Mouse (Mus musculus) midbrain, embryonic 11.5 days (tissue): ENCODE data around the gene Apon. TPM values are rescaled to one million over a fixed set of nuclear protein-coding genes. Genes with fewer than 3 reads are reported as not detected.

ENCODE experiments used
- ATAC-seq: fragments of 200-750 bp; cut with Nextera tagmentation; 2 replicates; pipeline ENCODE4 v1.8.0; 2017; ENCODE audit warnings: moderate TSS enrichment, moderate library complexity; ENCODE audit not compliant: low FRiP score
- DNase-seq: peaks from one replicate; pipeline ENCODE4 v3.0.0; 2015; ENCODE audit warnings: low spot score; ENCODE audit errors: missing footprints
- H3K27ac ChIP-seq: fragments of 300-500 bp; sonication (generic); 2 replicates; pipeline ENCODE4 v1.5.1; 2014; ENCODE audit warnings: low read depth, low read length
- H3K27me3 ChIP-seq: fragments of 300-500 bp; sonication (generic); 2 replicates; pipeline ENCODE4 v1.6.1; 2014; ENCODE audit warnings: mild to moderate bottlenecking, low read length, moderate library complexity, mixed read lengths; ENCODE audit not compliant: control insufficient read depth, insufficient read depth
- H3K36me3 ChIP-seq: fragments of 300-500 bp; sonication (generic); 2 replicates; pipeline ENCODE4 v1.6.1; 2014; ENCODE audit warnings: mild to moderate bottlenecking, low read length, moderate library complexity, mixed read lengths; ENCODE audit not compliant: control insufficient read depth, insufficient read depth
- H3K4me1 ChIP-seq: fragments of 300-500 bp; sonication (generic); 2 replicates; pipeline ENCODE4 v1.6.1; 2014; ENCODE audit warnings: low read length; ENCODE audit not compliant: control insufficient read depth, insufficient read depth
- H3K4me2 ChIP-seq: fragments of 300-500 bp; sonication (generic); 2 replicates; pipeline ENCODE4 v1.6.1; 2014; ENCODE audit warnings: mild to moderate bottlenecking, moderate library complexity
- H3K4me3 ChIP-seq: fragments of 300-500 bp; sonication (generic); 2 replicates; pipeline ENCODE4 v1.5.1; 2014; ENCODE audit warnings: low read depth, low read length
- H3K9ac ChIP-seq: fragments of 300-500 bp; sonication (generic); 2 replicates; pipeline ENCODE4 v1.6.1; 2014; ENCODE audit warnings: low read length
- H3K9me3 ChIP-seq: fragments of 300-500 bp; sonication (generic); 2 replicates; pipeline ENCODE4 v1.6.1; 2016; ENCODE audit warnings: low read length; ENCODE audit not compliant: control insufficient read depth
- WGBS: fragments of 180-500 bp; shearing (Covaris S2); extraction: QIAGEN DNeasy Blood & Tissue Kit; methylation state at CpG from one replicate; pipeline ENCODE4 v1.1.7; 2014; 5-methylcytosine and 5-hydroxymethylcytosine counted together
- polyA plus RNA-seq: library from polyadenylated mRNA; unstranded; fragments of >200 nt; fragmentation: Nextera tagmentation; extraction: Ambion mirVana; gene quantifications from 2 replicates; pipeline ENCODE4 v1.2.1, GENCODE M21; 2014

The Apon gene
- polyA plus RNA-seq, 1 experiment from 2014 or later: 0.22 TPM

DNA sequence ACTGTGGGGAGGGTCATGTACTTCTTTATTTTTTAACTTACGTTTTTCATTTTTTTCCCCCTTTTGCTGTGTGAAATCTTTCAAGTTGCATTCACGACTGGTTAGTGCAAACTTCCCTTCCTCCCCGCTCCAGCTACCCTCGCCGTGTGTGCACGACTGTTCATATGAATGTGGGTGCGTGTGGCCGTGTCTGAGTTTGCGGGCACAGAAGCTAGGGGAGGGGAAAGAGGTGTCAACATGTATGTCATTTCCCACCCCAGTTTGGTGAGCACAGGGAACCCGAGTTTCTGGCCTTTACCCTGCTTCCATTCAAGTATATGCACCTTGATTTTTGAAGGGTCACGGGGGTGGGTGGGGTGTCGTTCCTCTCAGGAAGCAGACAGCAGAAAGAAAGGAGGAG lies 23.3 kb upstream of the Apon start:
- Histone ChIP-seq H3K27ac (no peak overlapping the region), H3K36me3 (no peaks in the 10 kb centered on the region), H3K4me3 (no peak overlapping the region), H3K27me3 (no peaks in the 10 kb centered on the region), H3K4me1 (peaks cover 11% of the 10 kb centered on the region), H3K4me2 (no peak overlapping the region), H3K9me3 (no peaks in the 10 kb centered on the region), H3K9ac (0 out of 2 replicates have a peak overlapping the region, but pooled peaks have one; percentile 1)
- DNase-seq (no peak), ATAC-seq (no peak)
- WGBS: 83% methylated on average over 12 of the region's 12 CpGs

DNA sequence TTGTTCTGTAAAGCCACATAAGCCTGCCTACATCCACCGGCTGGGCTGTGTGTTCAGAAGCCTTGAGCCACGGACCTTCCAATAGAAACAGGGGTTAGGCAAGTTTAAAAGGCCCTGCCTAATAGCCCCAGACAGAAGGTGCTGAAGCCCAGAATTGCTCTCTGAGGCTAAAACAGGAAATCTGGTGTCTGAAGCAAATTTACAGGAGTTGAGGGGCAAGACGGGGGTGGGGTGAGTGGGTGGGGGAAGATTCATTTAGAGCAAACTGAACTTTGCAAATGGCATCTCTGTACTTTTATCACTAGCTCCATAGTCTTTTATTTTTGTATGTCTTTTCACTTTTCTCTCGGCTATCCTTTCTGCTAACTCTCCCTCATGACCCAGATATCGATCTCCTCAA lies 22.8 kb upstream of the Apon start:
- peak overlapping the region; percentile 43 for H3K4me2 ChIP-seq
- DNase-seq (no peak), ATAC-seq (no peak)
- H3K4me3 ChIP-seq: peak overlapping the region; percentile 53
- H3K27ac ChIP-seq: peak overlapping the region; percentile 84; the same call in 1 of the 2 replicates
- peak overlapping the region; percentile 72 for H3K9ac ChIP-seq
- no peaks in the 10 kb centered on the region for H3K9me3 ChIP-seq
- no peaks in the 10 kb centered on the region for H3K36me3 ChIP-seq
- no peaks in the 10 kb centered on the region for H3K27me3 ChIP-seq
- WGBS: 23% methylated on average over 5 of the region's 5 CpGs
- H3K4me1 ChIP-seq: peaks cover 8% of the 10 kb centered on the region

DNA sequence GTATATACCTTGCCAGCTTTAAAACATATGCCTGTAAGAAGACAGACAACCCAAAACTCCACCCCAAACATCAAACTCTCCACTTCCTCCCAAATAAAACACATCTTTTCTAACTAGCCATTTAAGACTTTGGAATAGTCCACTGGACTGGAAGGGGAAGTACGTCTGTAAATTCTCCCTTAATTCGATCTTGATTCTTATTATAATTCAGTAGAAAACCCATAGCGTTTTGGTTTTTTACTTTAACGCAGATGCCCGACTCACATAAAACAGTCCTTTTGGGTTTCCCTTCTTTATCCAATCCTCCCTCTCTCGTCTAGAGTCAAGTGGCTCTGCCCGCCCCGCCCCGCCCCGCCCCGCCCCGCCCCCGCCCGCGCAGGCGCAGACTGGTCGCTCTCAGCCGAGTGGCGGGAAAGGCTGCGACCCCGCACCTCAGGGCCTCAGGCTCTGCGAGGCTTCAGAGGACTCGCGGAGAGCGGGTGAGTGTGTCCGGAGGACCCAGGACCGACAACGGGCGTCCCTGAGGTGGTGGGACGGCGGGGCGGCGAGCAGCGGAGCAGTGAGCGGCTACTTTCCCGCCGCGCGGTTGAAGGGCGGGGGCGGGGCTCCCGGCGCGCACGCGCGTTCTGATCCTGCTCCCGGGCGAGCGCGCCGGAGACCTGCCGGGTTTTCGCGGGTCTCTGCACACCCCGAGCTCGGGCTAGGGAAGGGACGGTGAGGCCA lies 22.0 kb upstream of the Apon start, which contains the start of gene Timeless:
Gene Timeless (plus strand): TSS at position 369 of the 723 bp plus-strand sequence.
- Histone ChIP-seq H3K36me3 (no peaks in the 10 kb centered on the region), H3K9me3 (no peaks in the 10 kb centered on the region), H3K27me3 (no peaks in the 10 kb centered on the region), H3K4me2 (peak within 1 kb of the TSS; percentile 43), H3K27ac (peak within 1 kb of the TSS; percentile 84), H3K9ac (peak within 1 kb of the TSS; percentile 72), H3K4me3 (peak within 1 kb of the TSS; percentile 53), H3K4me1 (peaks cover 8% of the 10 kb centered on the region)
- ATAC-seq (peak; percentile 92), DNase-seq (peak; percentile 99)
- WGBS: under 1% methylated on average over 57 of the region's 58 CpGs

DNA sequence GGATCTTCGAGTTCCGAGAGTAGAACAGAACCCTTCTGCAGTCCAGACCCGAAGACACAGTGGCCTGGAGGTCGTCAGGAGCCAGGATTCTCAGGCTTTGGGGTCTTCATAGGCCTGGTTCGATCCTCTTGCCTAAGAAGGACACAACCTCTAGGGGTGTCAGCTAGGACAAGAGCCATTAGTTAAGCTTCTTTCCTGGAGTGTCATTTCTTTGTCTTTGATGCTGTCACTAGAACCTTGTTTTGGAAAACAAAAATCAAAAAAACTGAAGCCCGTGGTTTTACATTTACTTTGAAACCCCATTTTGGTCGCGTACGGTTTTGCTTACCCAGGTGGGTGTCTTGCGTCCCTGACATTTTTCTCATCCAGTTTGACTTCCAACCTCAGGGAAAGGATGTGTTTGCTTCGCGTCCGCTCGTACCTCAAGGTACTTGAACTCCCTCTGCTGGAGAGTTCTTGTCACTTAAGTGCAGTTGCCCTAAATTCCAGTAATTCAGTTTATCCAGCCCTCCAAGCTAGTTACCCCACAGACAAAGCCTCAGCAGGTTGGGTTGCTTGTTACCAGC lies 21.4 kb upstream of the Apon start:
- DNase-seq (no peak), ATAC-seq (peak; percentile 76)
- H3K9me3 ChIP-seq: no peaks in the 10 kb centered on the region
- WGBS: under 1% methylated on average over 14 of the region's 14 CpGs
- peak overlapping the region; percentile 43 for H3K4me2 ChIP-seq
- no peaks in the 10 kb centered on the region for H3K36me3 ChIP-seq
- peak overlapping the region; percentile 53 for H3K4me3 ChIP-seq
- H3K4me1 ChIP-seq: peaks cover 8% of the 10 kb centered on the region
- H3K27me3 ChIP-seq: no peaks in the 10 kb centered on the region
- H3K9ac ChIP-seq: peak overlapping the region; percentile 72
- H3K27ac ChIP-seq: peak overlapping the region; percentile 84

DNA sequence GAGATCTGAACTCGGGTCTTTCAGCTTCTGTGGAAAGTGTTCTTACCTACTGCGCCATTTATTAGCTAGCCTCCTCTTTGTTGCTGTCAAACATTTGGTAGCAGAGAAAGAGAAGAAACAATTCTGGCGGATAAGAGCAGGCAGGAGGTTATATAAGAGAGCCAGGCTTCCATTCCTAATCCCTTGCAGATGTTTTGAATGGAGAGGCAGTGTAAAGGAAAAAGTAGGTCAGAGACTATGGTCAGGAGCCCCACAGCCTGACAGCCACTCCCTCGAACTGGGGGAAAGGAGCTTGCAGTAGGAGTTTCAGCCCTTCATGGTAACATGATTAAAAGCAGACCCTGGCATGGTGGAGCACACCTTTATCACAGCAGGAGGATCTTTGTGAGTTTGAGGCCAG lies 17.6 kb upstream of the Apon start:
- Histone ChIP-seq H3K4me2 (no peak overlapping the region), H3K4me3 (no peak overlapping the region), H3K4me1 (peaks cover 3% of the 10 kb centered on the region), H3K36me3 (peaks cover 9% of the 10 kb centered on the region), H3K9ac (no peak overlapping the region), H3K27me3 (no peaks in the 10 kb centered on the region), H3K27ac (no peak overlapping the region), H3K9me3 (no peaks in the 10 kb centered on the region)
- ATAC-seq (no peak), DNase-seq (no peak)
- WGBS: 54% methylated on average over 4 of the region's 4 CpGs

DNA sequence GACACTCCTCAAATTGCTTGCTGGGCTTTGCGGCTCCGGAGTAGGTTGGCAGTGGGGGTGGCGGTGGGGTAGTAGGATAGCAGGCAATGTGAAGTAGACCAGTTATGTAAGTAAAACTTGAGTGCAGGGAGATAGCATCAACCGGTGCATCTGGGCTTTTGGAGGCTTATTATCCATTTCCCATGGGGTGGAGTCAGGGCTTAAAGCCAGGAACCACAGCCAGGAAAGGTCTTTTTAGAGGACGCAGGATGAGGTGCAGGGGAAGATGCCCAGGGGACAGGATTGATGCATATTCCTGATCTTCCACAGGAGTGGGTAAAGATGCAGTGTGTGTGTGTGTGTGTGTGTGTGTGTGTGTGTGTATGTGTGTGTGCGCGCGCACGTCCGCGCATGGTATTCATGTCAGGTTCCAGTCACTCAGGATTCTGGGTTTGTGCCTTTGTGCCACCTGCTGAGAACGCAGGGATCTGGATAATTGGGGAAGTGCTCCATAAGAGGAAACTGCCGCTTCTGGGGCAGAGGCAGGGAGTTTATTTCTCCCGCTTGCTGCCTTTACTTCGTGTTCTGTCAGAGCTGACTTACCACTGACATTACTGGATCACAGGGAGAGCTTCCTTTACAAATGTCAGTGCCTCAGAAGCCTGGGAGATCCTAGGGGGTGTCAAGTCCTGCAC lies 16.0 kb upstream of the Apon start:
- no peak overlapping the region for H3K4me2 ChIP-seq
- H3K9me3 ChIP-seq: no peaks in the 10 kb centered on the region
- H3K27ac ChIP-seq: no peak overlapping the region
- 86% methylated on average over 15 of the region's 15 CpGs for WGBS
- H3K27me3 ChIP-seq: no peaks in the 10 kb centered on the region
- no peak overlapping the region for H3K4me3 ChIP-seq
- DNase-seq (no peak), ATAC-seq (no peak)
- no peak overlapping the region for H3K9ac ChIP-seq
- peaks cover 15% of the 10 kb centered on the region for H3K36me3 ChIP-seq
- peaks cover under 1% of the 10 kb centered on the region; the same call in 1 of the 2 replicates for H3K4me1 ChIP-seq

DNA sequence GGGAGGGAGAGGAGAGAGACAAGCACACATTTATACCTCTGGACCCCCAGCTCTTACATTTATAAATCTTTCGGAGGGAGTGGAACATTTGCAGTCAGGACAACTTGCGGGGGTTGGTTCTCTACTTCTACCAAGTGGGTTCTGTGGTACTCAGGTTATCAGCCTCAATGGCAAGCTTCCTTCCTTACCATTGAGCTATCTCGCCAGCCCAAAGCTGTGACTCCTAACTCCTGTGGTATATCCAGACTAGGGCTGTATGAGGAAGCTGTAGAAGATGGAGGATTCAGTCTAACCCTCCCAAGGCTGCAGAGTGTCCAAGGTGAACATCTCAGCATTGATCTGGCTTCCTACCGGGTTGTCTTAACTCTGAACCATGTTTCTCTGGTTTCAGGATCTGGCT lies 14.8 kb upstream of the Apon start:
- H3K27ac ChIP-seq: no peak overlapping the region
- no peak for DNase-seq
- 97% methylated on average over 4 of the region's 4 CpGs for WGBS
- no peak overlapping the region for H3K4me2 ChIP-seq
- H3K9me3 ChIP-seq: no peaks in the 10 kb centered on the region
- H3K4me1 ChIP-seq: no peaks in the 10 kb centered on the region
- no peak overlapping the region for H3K9ac ChIP-seq
- no peak for ATAC-seq
- no peaks in the 10 kb centered on the region for H3K27me3 ChIP-seq
- no peak overlapping the region for H3K4me3 ChIP-seq
- H3K36me3 ChIP-seq: peaks cover 20% of the 10 kb centered on the region

DNA sequence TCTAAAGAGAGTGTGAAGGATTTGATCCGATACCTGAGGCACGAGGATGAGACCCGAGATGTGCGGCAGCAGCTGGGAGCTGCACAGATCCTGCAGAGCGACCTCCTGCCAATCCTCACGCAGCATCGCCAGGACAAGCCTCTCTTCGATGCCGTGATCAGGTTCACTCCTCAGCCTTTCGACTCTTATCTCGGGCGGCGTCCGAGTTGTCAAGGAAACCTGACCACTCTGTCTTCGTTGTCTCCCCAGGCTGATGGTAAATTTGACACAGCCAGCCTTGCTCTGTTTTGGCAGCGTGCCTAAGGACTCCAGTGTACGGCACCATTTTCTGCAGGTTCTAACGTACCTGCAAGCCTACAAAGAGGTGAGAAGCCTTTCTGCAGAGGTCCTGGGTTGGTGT lies 13.8 kb upstream of the Apon start:
- peaks cover 25% of the 10 kb centered on the region for H3K36me3 ChIP-seq
- H3K9me3 ChIP-seq: no peaks in the 10 kb centered on the region
- no peaks in the 10 kb centered on the region for H3K27me3 ChIP-seq
- no peak overlapping the region for H3K4me2 ChIP-seq
- WGBS: 93% methylated on average over 18 of the region's 18 CpGs
- no peak overlapping the region for H3K27ac ChIP-seq
- no peak overlapping the region for H3K4me3 ChIP-seq
- DNase-seq (no peak), ATAC-seq (no peak)
- no peaks in the 10 kb centered on the region for H3K4me1 ChIP-seq
- no peak overlapping the region for H3K9ac ChIP-seq

DNA sequence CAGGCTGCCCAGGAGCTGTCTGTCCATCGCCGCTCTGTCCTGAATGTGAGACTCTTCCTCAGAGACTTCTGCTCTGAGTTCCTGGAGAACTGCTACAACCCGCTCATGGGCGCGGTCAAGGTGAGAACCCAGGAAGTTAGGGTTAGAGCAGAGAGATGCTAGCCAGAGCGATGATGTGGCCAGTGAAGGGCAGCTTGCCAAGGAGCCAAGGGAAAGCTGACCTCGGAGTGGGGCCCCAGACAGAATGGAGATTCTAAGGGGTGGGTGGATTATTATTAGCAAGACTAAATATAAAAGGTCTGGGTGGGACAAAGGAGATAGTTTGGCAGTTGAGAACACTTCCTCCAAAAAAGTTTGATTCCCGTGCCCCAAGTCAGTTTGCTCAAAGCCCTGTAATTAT lies 10.6 kb upstream of the Apon start:
- no peak overlapping the region for H3K27ac ChIP-seq

More for the DNA sequence above, 10.6 kb upstream of the Apon start:
- DNase-seq (no peak), ATAC-seq (no peak)
- H3K9ac ChIP-seq: no peak overlapping the region
- peaks cover 42% of the 10 kb centered on the region for H3K36me3 ChIP-seq
- H3K27me3 ChIP-seq: no peaks in the 10 kb centered on the region
- H3K4me2 ChIP-seq: no peak overlapping the region
- H3K4me3 ChIP-seq: no peak overlapping the region
- no peaks in the 10 kb centered on the region for H3K4me1 ChIP-seq
- H3K9me3 ChIP-seq: no peaks in the 10 kb centered on the region
- 97% methylated on average over 8 of the region's 8 CpGs for WGBS
